Mouse (Mus musculus) MEL (cell line): ENCODE data around the gene Tnfaip3. TPM values are rescaled to one million over a fixed set of nuclear protein-coding genes. Genes with fewer than 3 reads are reported as not detected.
A peak's percentile ranks its signal among the peaks of the same experiment; 100 is the strongest.

Experiments used
- DNase-seq: peaks from one replicate; pipeline ENCODE4 v3.0.0; 2011; ENCODE audit warnings: low read depth, low spot score
- H3K27ac ChIP-seq: 2 replicates; pipeline ENCODE4 v1.5.1; 2012; ENCODE audit warnings: low read depth, mild to moderate bottlenecking, control low read depth, low read length, moderate library complexity; ENCODE audit not compliant: control insufficient read depth
- H3K27me3 ChIP-seq, 2 experiments: fragments of 150-350 bp in 1 of 2; sonication (generic) in 1 of 2; 2 replicates each; pipeline ENCODE4 v1.6.1; 2012; ENCODE audit warnings: low read length in 2 of 2, mild to moderate bottlenecking in 2 of 2, improper control_type of control experiment in 1 of 2, moderate library complexity in 1 of 2; ENCODE audit not compliant: insufficient read depth in 2 of 2, control insufficient read depth in 1 of 2
- H3K36me3 ChIP-seq, 2 experiments: 2 replicates each; pipeline ENCODE4 v1.6.1; 2012 to 2014; ENCODE audit warnings: low read length in 2 of 2, improper control_type of control experiment in 1 of 2, inconsistent platforms in 1 of 2, mild to moderate bottlenecking in 1 of 2; ENCODE audit not compliant: insufficient read depth in 2 of 2, control insufficient read depth in 1 of 2
- H3K4me1 ChIP-seq, 2 experiments: fragments of 150-350 bp in 1 of 2; sonication (generic) in 1 of 2; 2 replicates each; pipeline ENCODE4 v1.6.1; 2012; ENCODE audit warnings: low read length in 2 of 2, improper control_type of control experiment in 1 of 2, mild to moderate bottlenecking in 1 of 2; ENCODE audit not compliant: insufficient read depth in 2 of 2, control insufficient read depth in 1 of 2
- H3K4me3 ChIP-seq, 2 experiments: fragments of 150-350 bp in 1 of 2; sonication (generic) in 1 of 2; 2 replicates each; pipeline ENCODE4 v1.5.1; 2012; ENCODE audit warnings: low read depth in 2 of 2, low read length in 2 of 2, mild to moderate bottlenecking in 2 of 2, moderate library complexity in 2 of 2, control low read depth in 1 of 2, improper control_type of control experiment in 1 of 2; ENCODE audit not compliant: control insufficient read depth in 1 of 2, insufficient read depth in 1 of 2
- H3K79me2 ChIP-seq: 2 replicates; pipeline ENCODE4 v1.6.1; 2012; ENCODE audit warnings: mild to moderate bottlenecking, low read length, moderate library complexity; ENCODE audit not compliant: control insufficient read depth, poor library complexity, insufficient read depth
- H3K9ac ChIP-seq: 2 replicates; pipeline ENCODE4 v1.6.1; 2012; ENCODE audit warnings: low read depth, mild to moderate bottlenecking, control low read depth, low read length, moderate library complexity; ENCODE audit not compliant: control insufficient read depth, poor library complexity, severe bottlenecking
- H3K9me3 ChIP-seq: fragments of 150-350 bp; sonication (generic); replicated peaks from 2 replicates; pipeline ENCODE4 v1.6.1; 2012; ENCODE audit warnings: mild to moderate bottlenecking, low read length, improper control_type of control experiment, moderate library complexity; ENCODE audit not compliant: insufficient read depth
- BHLHE40 ChIP-seq: IDR thresholded peaks from 2 replicates; pipeline ENCODE4 v1.6.1; 2012; ENCODE audit warnings: low read depth, mild to moderate bottlenecking, inconsistent platforms, low read length, improper control_type of control experiment, borderline replicate concordance
- CHD1 ChIP-seq: IDR thresholded peaks from 2 replicates; pipeline ENCODE4 v1.6.1; 2012; ENCODE audit warnings: low read depth, mild to moderate bottlenecking, inconsistent platforms, low read length, improper control_type of control experiment
- CHD2 ChIP-seq: IDR thresholded peaks from 2 replicates; pipeline ENCODE4 v1.6.1; 2011; ENCODE audit warnings: low read length, improper control_type of control experiment
- CTCF ChIP-seq, 3 experiments: IDR thresholded peaks in 2 of 3; conservative IDR thresholded peaks in 1 of 3; 2 replicates each; pipeline ENCODE4 v1.5.1; 2011 to 2012; ENCODE audit warnings: low read length in 3 of 3, low read depth in 2 of 3, mild to moderate bottlenecking in 2 of 3, improper control_type of control experiment in 1 of 3, inconsistent platforms in 1 of 3, mixed read lengths in 1 of 3, moderate library complexity in 1 of 3; ENCODE audit not compliant: control insufficient read depth in 1 of 3, insufficient read depth in 1 of 3, poor library complexity in 1 of 3, severe bottlenecking in 1 of 3
- EP300 ChIP-seq, 2 experiments: IDR thresholded peaks; 2 replicates each; pipeline ENCODE4 v1.6.1; 2011; ENCODE audit warnings: improper control_type of control experiment in 2 of 2, low read length in 2 of 2, low read depth in 1 of 2, mild to moderate bottlenecking in 1 of 2
- GATA1 ChIP-seq: IDR thresholded peaks from 2 replicates; pipeline ENCODE4 v1.6.1; 2011; ENCODE audit warnings: low read depth, low read length, improper control_type of control experiment
- JUND ChIP-seq: IDR thresholded peaks from 2 replicates; pipeline ENCODE4 v1.6.1; 2011; ENCODE audit warnings: low read depth, mild to moderate bottlenecking, improper control_type of control experiment, low read length
- KAT2A ChIP-seq: conservative IDR thresholded peaks from 2 replicates; pipeline ENCODE4 v1.6.1; 2012; ENCODE audit warnings: low read depth, low read length, improper control_type of control experiment, inconsistent platforms
- MAX ChIP-seq: IDR thresholded peaks from 2 replicates; pipeline ENCODE4 v1.6.1; 2011; ENCODE audit warnings: low read length, improper control_type of control experiment
- MAZ ChIP-seq: IDR thresholded peaks from 2 replicates; pipeline ENCODE4 v1.6.1; 2012; ENCODE audit warnings: low read depth, mild to moderate bottlenecking, inconsistent platforms, low read length, improper control_type of control experiment
- MEF2A ChIP-seq: IDR thresholded peaks from 2 replicates; pipeline ENCODE4 v1.6.1; 2014; ENCODE audit warnings: low read depth, mild to moderate bottlenecking, inconsistent platforms, low read length, improper control_type of control experiment; ENCODE audit not compliant: poor library complexity, insufficient replicate concordance, severe bottlenecking; ENCODE audit errors: extremely low read depth
- MXI1 ChIP-seq: IDR thresholded peaks from 2 replicates; pipeline ENCODE4 v1.6.1; 2011; ENCODE audit warnings: mild to moderate bottlenecking, low read depth, low read length, improper control_type of control experiment
- NELFE ChIP-seq: IDR thresholded peaks from 2 replicates; pipeline ENCODE4 v1.6.1; 2011; ENCODE audit warnings: low read depth, low read length, improper control_type of control experiment
- NRF1 ChIP-seq: IDR thresholded peaks from 2 replicates; pipeline ENCODE4 v1.6.1; 2014; ENCODE audit warnings: low read depth, mild to moderate bottlenecking, inconsistent platforms, low read length, improper control_type of control experiment, moderate library complexity; ENCODE audit not compliant: poor library complexity, insufficient read depth, severe bottlenecking
- RCOR1 ChIP-seq: IDR thresholded peaks from 2 replicates; pipeline ENCODE4 v1.6.1; 2012; ENCODE audit warnings: low read depth, mild to moderate bottlenecking, inconsistent platforms, low read length, improper control_type of control experiment
- SIN3A ChIP-seq: IDR thresholded peaks from 2 replicates; pipeline ENCODE4 v1.6.1; 2012; ENCODE audit warnings: low read length, improper control_type of control experiment, inconsistent platforms
- TBP ChIP-seq: IDR thresholded peaks from 2 replicates; pipeline ENCODE4 v1.8.0; 2011; ENCODE audit warnings: low read depth, low read length, improper control_type of control experiment
- TCF12 ChIP-seq: IDR thresholded peaks from 2 replicates; pipeline ENCODE4 v1.6.1; 2014; ENCODE audit warnings: low read depth, mild to moderate bottlenecking, inconsistent platforms, low read length, improper control_type of control experiment, moderate library complexity
- USF1 ChIP-seq: IDR thresholded peaks from 2 replicates; pipeline ENCODE4 v1.6.1; 2014; ENCODE audit warnings: low read depth, mild to moderate bottlenecking, inconsistent platforms, low read length, improper control_type of control experiment, moderate library complexity
- USF2 ChIP-seq, 2 experiments: IDR thresholded peaks; 2 replicates each; pipeline ENCODE4 v1.6.1; 2011 to 2012; ENCODE audit warnings: improper control_type of control experiment in 2 of 2, low read length in 2 of 2, borderline replicate concordance in 1 of 2, inconsistent platforms in 1 of 2, low read depth in 1 of 2, mild to moderate bottlenecking in 1 of 2; ENCODE audit not compliant: insufficient read depth in 1 of 2
- ZMIZ1 ChIP-seq: IDR thresholded peaks from 2 replicates; pipeline ENCODE4 v1.6.1; 2012; ENCODE audit warnings: low read depth, mild to moderate bottlenecking, inconsistent platforms, low read length, improper control_type of control experiment, moderate library complexity
- ZNF384 ChIP-seq: IDR thresholded peaks from 2 replicates; pipeline ENCODE4 v1.6.1; 2012; ENCODE audit warnings: low read depth, mild to moderate bottlenecking, inconsistent platforms, low read length, improper control_type of control experiment
- polyA plus RNA-seq, 2 experiments: library from polyadenylated mRNA; stranded (reverse) in 1 of 2; unstranded in 1 of 2; fragments of >175 nt in 1 of 2; fragments of >200 nt in 1 of 2; gene quantifications; 2 replicates each; pipeline versions ENCODE4 v1.2.1 to v1.2.4; 2012; ENCODE audit warnings: low replicate concordance in 2 of 2, low read depth in 1 of 2; ENCODE audit not compliant: insufficient read length in 2 of 2, insufficient read depth in 1 of 2, missing spikeins in 1 of 2
- total RNA-seq: library from RNA; depleted of rRNA; stranded (reverse); fragments of 300-350 nt; gene quantifications from 2 replicates; pipeline ENCODE4 v1.2.3, GENCODE M21; 2012

Gene Tnfaip3
- total and polyA plus RNA-seq, 3 experiments, result 0.38 to 0.54 TPM; not detected in 1

DNA sequence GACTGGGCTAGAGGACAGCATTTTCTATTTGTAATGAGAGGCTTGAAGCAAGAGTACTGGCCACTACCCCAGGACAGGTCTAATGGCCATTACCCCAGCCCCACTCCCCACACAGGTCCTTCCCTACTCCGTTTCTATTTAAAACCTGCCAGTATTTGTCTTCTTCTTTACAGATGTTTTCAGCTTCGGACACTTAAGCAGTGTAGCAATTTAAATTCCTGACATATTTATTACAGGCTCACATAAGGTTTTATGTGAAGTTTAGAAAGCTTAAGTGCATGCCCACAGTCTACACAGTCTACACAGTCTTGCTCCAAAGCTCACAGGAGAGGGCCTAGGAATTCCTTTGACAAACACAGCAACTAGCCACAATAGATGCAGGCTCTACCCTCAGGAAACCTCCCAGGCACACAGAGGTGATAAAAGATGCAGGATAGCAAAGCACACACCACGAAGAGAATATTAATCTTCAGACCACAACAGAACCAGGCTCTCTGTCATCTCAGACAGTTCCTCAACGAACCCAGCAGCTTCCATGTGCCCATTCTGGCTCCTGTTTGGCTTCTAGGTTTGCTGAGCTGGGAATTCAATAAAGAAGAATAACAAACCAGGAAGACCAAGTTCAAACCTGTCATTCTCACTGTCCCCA is 1.5 kb upstream of the Tnfaip3 start:
- H3K27me3 ChIP-seq, result no peaks in the 10 kb centered on the region
- H3K9me3 ChIP-seq, result no peaks in the 10 kb centered on the region
- peaks cover 0 to 16% of the 10 kb centered on the region in 2 experiments; a peak in 2 of 4 replicates for H3K36me3 ChIP-seq
- no peak overlapping the region for H3K27ac ChIP-seq
- H3K4me3 ChIP-seq, result no peak overlapping the region
- DNase-seq, result peak; percentile 23
- TF ChIP-seq ZMIZ1, result no peak
- TF ChIP-seq CTCF (IDR thresholded peaks at IDR 0.05 in 2 of 3, conservative IDR thresholded peaks at IDR 0.05 in 1 of 3; ENCODE audit: control insufficient read depth in 1 of 3, insufficient read depth in 1 of 3, low read depth in 2 of 3, low read length in 3 of 3, poor library complexity in 1 of 3, severe bottlenecking in 1 of 3), result no peak
- no peak for TF ChIP-seq KAT2A
- TF ChIP-seq GATA1, result peak; percentile 33; the same call in 1 of the 2 replicates
- no peak for TF ChIP-seq MAX
- no peak for TF ChIP-seq CHD2
- TF ChIP-seq NELFE, result no peak
- peak; percentile 42; the same call in 1 of the 2 replicates for TF ChIP-seq RCOR1
- no peak for TF ChIP-seq NRF1
- TF ChIP-seq EP300 (IDR thresholded peaks at IDR 0.05; ENCODE audit: low read depth in 1 of 2, low read length in 2 of 2), result peak; percentile 51 to 52; a peak in 3 of 4 replicates
- TF ChIP-seq TCF12, result 0 out of 2 replicates have a peak, but pooled peaks have one; percentile 29
- TF ChIP-seq TBP, result no peak
- no peak for TF ChIP-seq SIN3A
- no peak for TF ChIP-seq JUND
- TF ChIP-seq MAZ, result no peak
- no peak for TF ChIP-seq ZNF384
- no peak for TF ChIP-seq MXI1
- no peak for TF ChIP-seq CHD1
- TF ChIP-seq USF2 (IDR thresholded peaks at IDR 0.05; ENCODE audit: borderline replicate concordance in 1 of 2, insufficient read depth in 1 of 2, low read depth in 1 of 2, low read length in 2 of 2), result no peak
- no peak for TF ChIP-seq MEF2A
- no peak for TF ChIP-seq BHLHE40
- TF ChIP-seq USF1, result no peak
- peaks cover 2% of the 10 kb centered on the region; the same call in 1 of the 2 replicates for H3K79me2 ChIP-seq
- H3K9ac ChIP-seq, result no peak overlapping the region
- peaks cover 7 to 26% of the 10 kb centered on the region in 2 experiments for H3K4me1 ChIP-seq
